Mouse (Mus musculus) erythroblast, adult 5-6 weeks (primary cell): ENCODE results near the gene Olfr1378. TPM values are rescaled to one million over a fixed set of nuclear protein-coding genes. Genes with fewer than 3 reads are reported as not detected.

Source experiments
- total RNA-seq, 2 experiments: library from RNA; stranded (forward) in 1 of 2; stranded (reverse) in 1 of 2; fragments of 150-400 nt in 1 of 2; fragments of 200-764, 138-1000 nt in 1 of 2; gene quantifications; 2 replicates each; pipeline versions ENCODE4 v1.2.3 to v1.2.4; 2015 to 2017; ENCODE audit warnings: low replicate concordance in 2 of 2

Olfr1378 gene
- total RNA-seq, 2 experiments from 2014 or later = not detected

Other genes starting within 250 kb of the Olfr1378 start
- not detected in 2 replicates for gene Zfp354c, start 138.8 kb upstream of the Olfr1378 start, total RNA-seq (2015; ENCODE audit: low replicate concordance)
- gene Zfp354c, start 138.8 kb upstream of the Olfr1378 start, total RNA-seq (2017; ENCODE audit: low replicate concordance) = 0.84 TPM in 1 of 2 replicates, not detected in the other
- gene Zfp879, start 125.0 kb upstream of the Olfr1378 start, total RNA-seq (2015; ENCODE audit: low replicate concordance) = not detected in 2 replicates
- not detected in 2 replicates for gene Zfp879, start 125.0 kb upstream of the Olfr1378 start, total RNA-seq (2017; ENCODE audit: low replicate concordance)
- gene Grm6, start 115.8 kb upstream of the Olfr1378 start, total RNA-seq (2015; ENCODE audit: low replicate concordance) = 2.3 TPM in 1 of 2 replicates, not detected in the other
- not detected in 2 replicates for gene Grm6, start 115.8 kb upstream of the Olfr1378 start, total RNA-seq (2017; ENCODE audit: low replicate concordance)
- not detected in 2 replicates for gene Zfp454, start 78.9 kb upstream of the Olfr1378 start, total RNA-seq (2015; ENCODE audit: low replicate concordance)
- not detected in 2 replicates for gene Zfp454, start 78.9 kb upstream of the Olfr1378 start, total RNA-seq (2017; ENCODE audit: low replicate concordance)
- gene Zfp2, start 50.4 kb upstream of the Olfr1378 start, total RNA-seq (2015; ENCODE audit: low replicate concordance) = 0.63 TPM in 1 of 2 replicates, not detected in the other
- gene Zfp2, start 50.4 kb upstream of the Olfr1378 start, total RNA-seq (2017; ENCODE audit: low replicate concordance) = 0.56 TPM in 1 of 2 replicates, not detected in the other
- not detected in 2 replicates for gene Zfp354b, start 34.9 kb upstream of the Olfr1378 start, total RNA-seq (2015; ENCODE audit: low replicate concordance)
- not detected in 2 replicates for gene Zfp354b, start 34.9 kb upstream of the Olfr1378 start, total RNA-seq (2017; ENCODE audit: low replicate concordance)
- gene 4933414I15Rik, start 22.8 kb upstream of the Olfr1378 start, total RNA-seq (2015; ENCODE audit: low replicate concordance) = not detected in 2 replicates
- gene 4933414I15Rik, start 22.8 kb upstream of the Olfr1378 start, total RNA-seq (2017; ENCODE audit: low replicate concordance) = not detected in 2 replicates
- gene Prop1, start 12.8 kb upstream of the Olfr1378 start, total RNA-seq (2015; ENCODE audit: low replicate concordance) = not detected in 2 replicates
- gene Prop1, start 12.8 kb upstream of the Olfr1378 start, total RNA-seq (2017; ENCODE audit: low replicate concordance) = not detected in 2 replicates
- gene Olfr1377, start 15.4 kb downstream of the Olfr1378 start, total RNA-seq (2015; ENCODE audit: low replicate concordance) = not detected in 2 replicates
- gene Olfr1377, start 15.4 kb downstream of the Olfr1378 start, total RNA-seq (2017; ENCODE audit: low replicate concordance) = not detected in 2 replicates
- gene Olfr51, start 37.1 kb downstream of the Olfr1378 start, total RNA-seq (2015; ENCODE audit: low replicate concordance) = not detected in 2 replicates
- gene Olfr51, start 37.1 kb downstream of the Olfr1378 start, total RNA-seq (2017; ENCODE audit: low replicate concordance) = not detected in 2 replicates
- gene Olfr54, start 47.7 kb downstream of the Olfr1378 start, total RNA-seq (2015; ENCODE audit: low replicate concordance) = not detected in 2 replicates
- not detected in 2 replicates for gene Olfr54, start 47.7 kb downstream of the Olfr1378 start, total RNA-seq (2017; ENCODE audit: low replicate concordance)
- not detected in 2 replicates for gene Olfr1375, start 81.6 kb downstream of the Olfr1378 start, total RNA-seq (2015; ENCODE audit: low replicate concordance)
- not detected in 2 replicates for gene Olfr1375, start 81.6 kb downstream of the Olfr1378 start, total RNA-seq (2017; ENCODE audit: low replicate concordance)
- gene Zfp354a, start 92.7 kb downstream of the Olfr1378 start, total RNA-seq (2015; ENCODE audit: low replicate concordance) = 0.21 TPM in 1 of 2 replicates, not detected in the other
- not detected in 2 replicates for gene Zfp354a, start 92.7 kb downstream of the Olfr1378 start, total RNA-seq (2017; ENCODE audit: low replicate concordance)